Comparison of ENCODE assay signal across 8 mouse cellular contexts in genomic region chr12:73564795-73565619, GRCm38 (mm10). TPM values are rescaled to one million over a fixed set of nuclear protein-coding genes. Genes with fewer than 3 reads are reported as not detected.
DNase-seq lines count a peak whose midpoint lies in the region; ATAC-seq and TF ChIP-seq lines count a peak whose summit lies in the region.

No protein-coding gene starts in this region.

- no peak for TF ChIP-seq POLR2A in heart, adult 2 months (IDR thresholded peaks at IDR 0.05; ENCODE audit: insufficient read depth, low read depth, low read length)

- ATAC-seq in Patski, result no peak
- ATAC-seq in forebrain, embryonic 14.5 days, result peak; percentile 58; the same call in 1 of the 2 replicates
- ATAC-seq in limb, embryonic 11.5 days (ENCODE audit: insufficient number of reproducible peaks, low FRiP score, low TSS enrichment, low read depth), result no peak
- peak; percentile 32 for ATAC-seq in midbrain, embryonic 16.5 days

- no peaks in the 10 kb centered on the region for H3K27me3 ChIP-seq in heart, adult 2 months (ENCODE audit: control insufficient read depth, insufficient read depth, low read length)
- peaks cover 48% of the 10 kb centered on the region for H3K27me3 ChIP-seq in Patski
- H3K27me3 ChIP-seq in forebrain, embryonic 14.5 days (replicated peaks; ENCODE audit: control insufficient read depth, insufficient read depth, low read length), result no peaks in the 10 kb centered on the region
- H3K27me3 ChIP-seq in limb, embryonic 11.5 days (ENCODE audit: control insufficient read depth, insufficient read depth, low read length), result no peaks in the 10 kb centered on the region
- no peaks in the 10 kb centered on the region for H3K27me3 ChIP-seq in midbrain, embryonic 16.5 days (ENCODE audit: control insufficient read depth, insufficient read depth, low read depth, low read length)

- peak overlapping the region; percentile 10; the same call in 1 of the 2 replicates for H3K27ac ChIP-seq in heart, adult 2 months
- H3K27ac ChIP-seq in forebrain, embryonic 14.5 days (ENCODE audit: low read depth, low read length), result no peak overlapping the region
- no peak overlapping the region for H3K27ac ChIP-seq in limb, embryonic 11.5 days (replicated peaks; ENCODE audit: low read depth, low read length)
- no peak overlapping the region for H3K27ac ChIP-seq in midbrain, embryonic 16.5 days (ENCODE audit: low read length)

- POLR2A ChIA-PET in Patski (lab: Charles Lee), result no interaction called here

- H3K36me3 ChIP-seq in heart, adult 2 months (ENCODE audit: control insufficient read depth, insufficient read depth, low read length), result no peaks in the 10 kb centered on the region
- H3K36me3 ChIP-seq in forebrain, embryonic 14.5 days (ENCODE audit: control insufficient read depth, insufficient read depth, low read length), result no peaks in the 10 kb centered on the region
- H3K36me3 ChIP-seq in limb, embryonic 11.5 days (ENCODE audit: control insufficient read depth, insufficient read depth, low read length), result no peaks in the 10 kb centered on the region
- no peaks in the 10 kb centered on the region for H3K36me3 ChIP-seq in midbrain, embryonic 16.5 days (ENCODE audit: control insufficient read depth, insufficient read depth, low read length)

- H3K9ac ChIP-seq in heart, adult 2 months (ENCODE audit: low read depth, low read length), result peak overlapping the region; percentile 28; the same call in 1 of the 2 replicates
- peak overlapping the region; percentile 55 for H3K9ac ChIP-seq in forebrain, embryonic 14.5 days (ENCODE audit: low read length)
- H3K9ac ChIP-seq in limb, embryonic 11.5 days (ENCODE audit: low read length), result no peak overlapping the region
- H3K9ac ChIP-seq in midbrain, embryonic 16.5 days (ENCODE audit: low read depth, low read length), result peak overlapping the region; percentile 58

- H3K4me3 ChIP-seq in heart, adult 2 months, result peak overlapping the region; percentile 47
- H3K4me3 ChIP-seq in forebrain, embryonic 14.5 days (ENCODE audit: low read depth, low read length), result peak overlapping the region; percentile 27
- H3K4me3 ChIP-seq in limb, embryonic 11.5 days (ENCODE audit: low read depth, low read length), result peak overlapping the region; percentile 9; the same call in 1 of the 2 replicates
- H3K4me3 ChIP-seq in midbrain, embryonic 16.5 days (ENCODE audit: low read depth, low read length), result peak overlapping the region; percentile 38

- TF ChIP-seq CTCF in heart, adult 2 months (IDR thresholded peaks at IDR 0.05), result peak; percentile 84
- TF ChIP-seq CTCF in Patski (IDR thresholded peaks at IDR 0.05), result peak; percentile 57

- no peaks in the 10 kb centered on the region for H3K9me3 ChIP-seq in forebrain, embryonic 14.5 days (replicated peaks; ENCODE audit: control insufficient read depth, low read length)
- H3K9me3 ChIP-seq in limb, embryonic 11.5 days (ENCODE audit: control insufficient read depth, low read length), result no peaks in the 10 kb centered on the region
- H3K9me3 ChIP-seq in midbrain, embryonic 16.5 days (replicated peaks; ENCODE audit: control insufficient read depth, low read length, poor library complexity, severe bottlenecking), result no peaks in the 10 kb centered on the region

- TF ChIP-seq EP300 in heart, adult 2 months (IDR thresholded peaks at IDR 0.05; ENCODE audit: insufficient read depth, low read depth, low read length), result no peak

- in situ Hi-C loops in Patski (cut with MboI; ENCODE audit: low pct_unique_long_range_greater_than_20kb), result loop anchor here (5.0 to 10.0 kb wide), 2 partner anchors 122 to 450 kb away; no protein-coding TSS in a partner anchor

- no peaks in the 10 kb centered on the region; the same call in 1 of the 2 replicates for H3K4me1 ChIP-seq in heart, adult 2 months (ENCODE audit: control insufficient read depth, insufficient read depth, low read length)
- H3K4me1 ChIP-seq in forebrain, embryonic 14.5 days (ENCODE audit: control insufficient read depth, insufficient read depth, low read length), result no peaks in the 10 kb centered on the region
- no peaks in the 10 kb centered on the region; the same call in 1 of the 2 replicates for H3K4me1 ChIP-seq in limb, embryonic 11.5 days (ENCODE audit: control insufficient read depth, insufficient read depth, low read length)
- no peaks in the 10 kb centered on the region for H3K4me1 ChIP-seq in midbrain, embryonic 16.5 days (ENCODE audit: control insufficient read depth, insufficient read depth, low read length)

- CTCF ChIA-PET in Patski (lab: Charles Lee), result interaction anchor here (0.7 to 1.3 kb wide), 3 partner anchors 11 to 132 kb away, joined by 3 to 4 read pairs (median 3); no protein-coding TSS in a partner anchor

- WGBS in heart, adult 2 months, result 8% methylated on average over 21 of the region's 21 CpGs
- 22% methylated on average over 21 of the region's 21 CpGs for WGBS in forebrain, embryonic 14.5 days
- 23% methylated on average over 21 of the region's 21 CpGs for WGBS in limb, embryonic 11.5 days
- WGBS in midbrain, embryonic 16.5 days, result 15% methylated on average over 21 of the region's 21 CpGs

- peak in 1 of 2 experiments; percentile 27 for DNase-seq in heart, adult 2 months
- no peak for DNase-seq in heart, postnatal 36 days
- DNase-seq in Patski (ENCODE audit: low read depth, low spot score), result no peak
- DNase-seq in forebrain, embryonic 14.5 days (ENCODE audit: low spot score), result peak; percentile 84
- DNase-seq in limb, embryonic 11.5 days (ENCODE audit: low spot score), result no peak
- no peak for DNase-seq in adrenal gland, postnatal 36 days
- no peak for DNase-seq in left cerebral cortex, postnatal 36 days (ENCODE audit: low spot score in 2 of 2)

- intact Hi-C loops in heart, adult 2 months (cut with DNase I), result loop anchor here (1.0 to 5.0 kb wide), 4 partner anchors 18 to 722 kb away; no protein-coding TSS in a partner anchor
- intact Hi-C loops in heart, postnatal 36 days (cut with DNase I), result loop anchor here (1.0 to 10.0 kb wide), 3 partner anchors 128 to 730 kb away; no protein-coding TSS in a partner anchor
- intact Hi-C loops in left cerebral cortex, postnatal 36 days (cut with DNase I), result loop anchor here (2.0 to 10.0 kb wide), 2 partner anchors 128 to 450 kb away; no protein-coding TSS in a partner anchor

- H3K4me2 ChIP-seq in forebrain, embryonic 14.5 days (ENCODE audit: low read length), result peak overlapping the region; percentile 61
- peak overlapping the region; percentile 33 for H3K4me2 ChIP-seq in limb, embryonic 11.5 days (ENCODE audit: low read depth, severe bottlenecking)
- peak overlapping the region; percentile 65 for H3K4me2 ChIP-seq in midbrain, embryonic 16.5 days (ENCODE audit: low read length)

- no peaks in the 10 kb centered on the region for H3K79me2 ChIP-seq in heart, adult 2 months (replicated peaks; ENCODE audit: control insufficient read depth, insufficient read depth, low read length)

RNA-seq across cellular contexts. Expression of gene Tmem30b, which starts 18.8 kb away (rescaled TPM):
- under 1 TPM; 0.18 TPM for total RNA-seq in heart, adult 2 months (2021)
- polyA plus RNA-seq in heart, adult 2 months (2012; rRNA removed), result 0.12 and 0.64 TPM in 2 replicates
- under 1 TPM; 0.08 to 0.14 TPM for total RNA-seq in heart, postnatal 36 days (2021)
- not detected for polyA plus RNA-seq in Patski (2021)
- polyA plus RNA-seq in forebrain, embryonic 14.5 days (2014; fragmentation: Nextera tagmentation; extraction: Ambion mirVana), result 0.11 and 0.23 TPM in 2 replicates
- polyA plus RNA-seq in limb, embryonic 11.5 days (2014; fragmentation: Nextera tagmentation; extraction: Ambion mirVana), result 22.9 and 25.0 TPM in 2 replicates
- polyA plus RNA-seq in midbrain, embryonic 16.5 days (2015; fragmentation: Nextera tagmentation; extraction: Ambion mirVana), result 0.18 and 0.37 TPM in 2 replicates
- under 1 TPM; 0.10 to 0.13 TPM for total RNA-seq in adrenal gland, postnatal 36 days (2021)
- under 1 TPM in 1 of 2 experiments, not detected in 1; 0.12 TPM for total RNA-seq in left cerebral cortex, postnatal 36 days (2021)

RNA-seq across cellular contexts. Expression of gene Prkch, which starts 19.6 kb away (rescaled TPM):
- 10 to 100 TPM; 16.6 to 17.5 TPM for total RNA-seq in heart, adult 2 months (2021)
- polyA plus RNA-seq in heart, adult 2 months (2012; rRNA removed), result 9.7 and 13.3 TPM in 2 replicates
- 10 to 100 TPM; 19.1 to 19.5 TPM for total RNA-seq in heart, postnatal 36 days (2021)
- polyA plus RNA-seq in Patski (2021), result 0.13 TPM
- polyA plus RNA-seq in forebrain, embryonic 14.5 days (2014; fragmentation: Nextera tagmentation; extraction: Ambion mirVana), result 4.7 and 6.7 TPM in 2 replicates
- polyA plus RNA-seq in limb, embryonic 11.5 days (2014; fragmentation: Nextera tagmentation; extraction: Ambion mirVana), result 8.8 and 9.6 TPM in 2 replicates
- polyA plus RNA-seq in midbrain, embryonic 16.5 days (2015; fragmentation: Nextera tagmentation; extraction: Ambion mirVana), result 10.4 and 13.4 TPM in 2 replicates
- 10 to 100 TPM; 11.2 to 16.3 TPM for total RNA-seq in adrenal gland, postnatal 36 days (2021)
- 1 to 10 TPM; 4.6 to 6.0 TPM for total RNA-seq in left cerebral cortex, postnatal 36 days (2021)

Comparison
In these comparisons a context has a peak if more than half of its experiments do, and no peak if none do; other contexts are left out.
1. ATAC-seq: peak in forebrain, embryonic 14.5 days (single experiment) and midbrain, embryonic 16.5 days (single experiment); none in Patski (single experiment) and limb, embryonic 11.5 days (single experiment).
2. RNA of gene Tmem30b, which starts 18.8 kb away (polyA plus RNA-seq): 22.9 to 25.0 TPM in limb, embryonic 11.5 days; 0.12 to 0.64 TPM in heart, adult 2 months, 0.18 to 0.37 TPM in midbrain, embryonic 16.5 days, 0.11 to 0.23 TPM in forebrain, embryonic 14.5 days and not detected in Patski (single experiment); every median in the first group is over 10 times any median in the second.
3. Peak in every context shown above with its lines, with median percentiles within 50 percentile points of each other: H3K4me3 ChIP-seq and H3K4me2 ChIP-seq.